Mouse (Mus musculus) midbrain, embryonic 10.5 days (tissue): ENCODE measurements around the gene Ttf2. TPM values are rescaled to one million over a fixed set of nuclear protein-coding genes. Genes with fewer than 3 reads are reported as not detected.

Experiments used
- DNase-seq: peaks from one replicate; pipeline ENCODE4 v3.0.0-alpha.2; 2017; ENCODE audit warnings: low spot score
- H3K27ac ChIP-seq: fragments of 300-500 bp; sonication (generic); replicated peaks from 2 replicates; pipeline ENCODE4 v1.5.1; 2016; ENCODE audit warnings: mild to moderate bottlenecking
- H3K27me3 ChIP-seq: fragments of 300-500 bp; sonication (generic); 2 replicates; pipeline ENCODE4 v1.6.1; 2016; ENCODE audit warnings: low read depth, mild to moderate bottlenecking; ENCODE audit not compliant: poor library complexity, severe bottlenecking
- H3K36me3 ChIP-seq: fragments of 300-500 bp; sonication (generic); 2 replicates; pipeline ENCODE4 v1.6.1; 2016; ENCODE audit warnings: mild to moderate bottlenecking, moderate library complexity
- H3K4me1 ChIP-seq: fragments of 300-500 bp; sonication (generic); 2 replicates; pipeline ENCODE4 v1.6.1; 2016
- H3K4me3 ChIP-seq: fragments of 300-500 bp; sonication (generic); 2 replicates; pipeline ENCODE4 v1.5.1; 2016; ENCODE audit warnings: mild to moderate bottlenecking, moderate library complexity
- H3K9me3 ChIP-seq: fragments of 300-500 bp; sonication (generic); replicated peaks from 2 replicates; pipeline ENCODE4 v1.6.1; 2016; ENCODE audit warnings: mild to moderate bottlenecking
- WGBS: fragments of 180-500 bp; shearing (Covaris S2); methylation state at CpG from one replicate; pipeline ENCODE4 v1.1.7; 2016; 5-methylcytosine and 5-hydroxymethylcytosine counted together
- polyA plus RNA-seq: library from polyadenylated mRNA; unstranded; fragments of >200 nt; fragmentation: Nextera tagmentation; extraction: Ambion mirVana; gene quantifications from 2 replicates; pipeline ENCODE4 v1.2.1, GENCODE M21; 2016

The Ttf2 gene
- polyA plus RNA-seq, 1 experiment from 2014 or later: 29.3 TPM

- Histone ChIP-seq H3K4me3 (no peak overlapping the region), H3K27ac (no peak overlapping the region), H3K9me3 (no peaks in the 10 kb centered on the region), H3K27me3 (no peaks in the 10 kb centered on the region), H3K4me1 (no peaks in the 10 kb centered on the region), H3K36me3 (no peaks in the 10 kb centered on the region)
- WGBS: 69% methylated on average over 11 of the region's 11 CpGs
- no peak for DNase-seq
Measured at GRCm38 (mm10) chr3:100892383-100893335, 76.8 kb downstream of the Ttf2 start.

GRCm38 (mm10) chr3:100890406-100890805 lies 79.1 kb downstream of the Ttf2 start:
- H3K27me3 ChIP-seq: no peaks in the 10 kb centered on the region
- H3K27ac ChIP-seq: no peak overlapping the region
- WGBS: 92% methylated on average over 3 of the region's 3 CpGs
- DNase-seq: no peak
- H3K36me3 ChIP-seq: no peaks in the 10 kb centered on the region
- H3K9me3 ChIP-seq: no peaks in the 10 kb centered on the region; the same call in 1 of the 2 replicates
- no peaks in the 10 kb centered on the region for H3K4me1 ChIP-seq
- H3K4me3 ChIP-seq: no peak overlapping the region

- WGBS: 100% methylated on average over 1 of the region's 1 CpGs
- H3K4me3 ChIP-seq: no peak overlapping the region
- no peaks in the 10 kb centered on the region for H3K36me3 ChIP-seq
- no peak overlapping the region for H3K27ac ChIP-seq
- no peak for DNase-seq
- no peaks in the 10 kb centered on the region for H3K4me1 ChIP-seq
- no peaks in the 10 kb centered on the region; the same call in 1 of the 2 replicates for H3K9me3 ChIP-seq
- H3K27me3 ChIP-seq: no peaks in the 10 kb centered on the region
Measured at GRCm38 (mm10) chr3:100889234-100889633, 80.2 kb downstream of the Ttf2 start.

Other genes starting within 250 kb of the Ttf2 start
- 0.05 TPM in 1 of 2 replicates, not detected in the other for gene Vtcn1, start 144.2 kb downstream of the Ttf2 start, polyA plus RNA-seq
- gene Trim45, start 47.5 kb downstream of the Ttf2 start, polyA plus RNA-seq: 5.3 and 6.1 TPM in 2 replicates
- 0.06 TPM in 1 of 2 replicates, not detected in the other for gene Cd101, start 59.9 kb upstream of the Ttf2 start, polyA plus RNA-seq
- gene Ptgfrn, start 140.6 kb upstream of the Ttf2 start, polyA plus RNA-seq: 1.9 TPM in 2 replicates